Comparison of ENCODE assay signal across 20 mouse cellular contexts in genomic region chr2:4983987-4984386, GRCm38 (mm10). TPM values are rescaled to one million over a fixed set of nuclear protein-coding genes. Genes with fewer than 3 reads are reported as not detected.
DNase-seq lines count a peak whose midpoint lies in the region; ATAC-seq and TF ChIP-seq lines count a peak whose summit lies in the region.
"Had no signal": no experiment of that assay in that cellular context is flagged by ENCODE, and none has a peak within 500 bp of the region (broad histone marks: within the 10 kb centered on the region; RNA-seq: fewer than 3 reads in every experiment).

No protein-coding gene starts in this region.

- H3K4me2 ChIP-seq in limb, embryonic 13.5 days (replicated peaks) = no peak overlapping the region
- no peak overlapping the region for H3K4me2 ChIP-seq in hindbrain, embryonic 11.5 days (replicated peaks; ENCODE audit: low read depth, low read length)
- H3K4me2 ChIP-seq: forebrain, embryonic 13.5 days; hindbrain, embryonic 14.5 days had no signal

- no peak overlapping the region for H3K9ac ChIP-seq in limb, embryonic 13.5 days
- no peak overlapping the region for H3K9ac ChIP-seq in hindbrain, embryonic 11.5 days (ENCODE audit: low read depth, low read length)
- H3K9ac ChIP-seq: forebrain, embryonic 13.5 days; hindbrain, embryonic 14.5 days had no signal

- H3K36me3 ChIP-seq in embryonic facial prominence, embryonic 10.5 days (replicated peaks) = 0 out of 2 replicates have a peak, but pooled peaks cover 4% of the 10 kb centered on the region
- H3K36me3 ChIP-seq in limb, embryonic 13.5 days = no peaks in the 10 kb centered on the region
- no peaks in the 10 kb centered on the region for H3K36me3 ChIP-seq in hindbrain, embryonic 11.5 days (ENCODE audit: control insufficient read depth, insufficient read depth, low read length)
- H3K36me3 ChIP-seq: heart, embryonic 10.5 days had no signal

- TF ChIP-seq CTCF in cerebellum, adult 2 months (IDR thresholded peaks at IDR 0.05; ENCODE audit: borderline replicate concordance, insufficient read depth, low read depth, low read length) = no peak

- peaks cover 6% of the 10 kb centered on the region for H3K4me1 ChIP-seq in embryonic facial prominence, embryonic 10.5 days
- H3K4me1 ChIP-seq in limb, embryonic 13.5 days = peaks cover 16% of the 10 kb centered on the region; the same call in 1 of the 2 replicates
- no peaks in the 10 kb centered on the region; the same call in 1 of the 2 replicates for H3K4me1 ChIP-seq in cerebellum, adult 2 months (ENCODE audit: control insufficient read depth, insufficient read depth, low read length)
- no peaks in the 10 kb centered on the region for H3K4me1 ChIP-seq in hindbrain, embryonic 11.5 days (replicated peaks; ENCODE audit: control insufficient read depth, insufficient read depth, low read length)
- H3K4me1 ChIP-seq: heart, embryonic 10.5 days had no signal

- peak overlapping the region; percentile 37 for H3K27ac ChIP-seq in embryonic facial prominence, embryonic 10.5 days (replicated peaks)
- H3K27ac ChIP-seq in limb, embryonic 13.5 days = peak overlapping the region; percentile 44; the same call in 1 of the 2 replicates
- no peak overlapping the region for H3K27ac ChIP-seq in cerebellum, adult 2 months (ENCODE audit: insufficient read depth, low read length)
- no peak overlapping the region for H3K27ac ChIP-seq in hindbrain, embryonic 11.5 days (ENCODE audit: low read depth, low read length)
- H3K27ac ChIP-seq: forebrain, embryonic 13.5 days; heart, embryonic 10.5 days; hindbrain, embryonic 14.5 days had no signal

- TF ChIP-seq POLR2A in cerebellum, adult 2 months (IDR thresholded peaks at IDR 0.05; ENCODE audit: borderline replicate concordance, insufficient read depth, low read length) = no peak

- 29% methylated on average over 5 of the region's 5 CpGs for WGBS in embryonic facial prominence, embryonic 10.5 days
- WGBS in limb, embryonic 13.5 days = 12% methylated on average over 5 of the region's 5 CpGs
- 55% methylated on average over 5 of the region's 5 CpGs for WGBS in cerebellum, adult 2 months
- WGBS in hindbrain, embryonic 11.5 days = 26% methylated on average over 5 of the region's 5 CpGs

- H3K27me3 ChIP-seq in embryonic facial prominence, embryonic 10.5 days (replicated peaks; ENCODE audit: low read depth, poor library complexity, severe bottlenecking) = no peaks in the 10 kb centered on the region
- H3K27me3 ChIP-seq in limb, embryonic 13.5 days = no peaks in the 10 kb centered on the region
- H3K27me3 ChIP-seq in cerebellum, adult 2 months (ENCODE audit: control insufficient read depth, insufficient read depth, low read length) = no peaks in the 10 kb centered on the region
- no peaks in the 10 kb centered on the region for H3K27me3 ChIP-seq in hindbrain, embryonic 11.5 days (ENCODE audit: control insufficient read depth, insufficient read depth, low read length)
- H3K27me3 ChIP-seq: forebrain, embryonic 13.5 days; Patski had no signal

- DNase-seq in A20 (ENCODE audit: low read depth, low spot score) = peak; percentile 45
- peak; percentile 16 for DNase-seq in embryonic facial prominence, embryonic 10.5 days (ENCODE audit: low spot score)
- DNase-seq in forelimb bud, embryonic 11.5 days (ENCODE audit: low read depth, low spot score) = peak; percentile 66
- DNase-seq in cerebellum, adult 2 months = no peak
- DNase-seq in hindbrain, embryonic 11.5 days (ENCODE audit: low spot score) = no peak
- no peak for DNase-seq in adrenal gland, adult (ENCODE audit: inconsistent age in 2 of 2, low spot score in 1 of 2)
- DNase-seq: adrenal gland, postnatal 25 days; cerebellum, adult 18-20 months; cerebellum, postnatal 10 days; gastrocnemius, postnatal 10 days; heart, adult 18-20 months; heart, postnatal 10 days; heart, postnatal 4 days had no signal

- H3K4me3 ChIP-seq in embryonic facial prominence, embryonic 10.5 days = no peak overlapping the region
- no peak overlapping the region for H3K4me3 ChIP-seq in limb, embryonic 13.5 days
- H3K4me3 ChIP-seq in cerebellum, adult 2 months (replicated peaks; ENCODE audit: insufficient read depth, low read depth, low read length) = no peak overlapping the region
- H3K4me3 ChIP-seq in hindbrain, embryonic 11.5 days (ENCODE audit: low read depth, low read length) = no peak overlapping the region
- H3K4me3 ChIP-seq: forebrain, embryonic 13.5 days; heart, embryonic 10.5 days had no signal

- no peaks in the 10 kb centered on the region for H3K9me3 ChIP-seq in embryonic facial prominence, embryonic 10.5 days
- no peaks in the 10 kb centered on the region for H3K9me3 ChIP-seq in limb, embryonic 13.5 days
- H3K9me3 ChIP-seq in hindbrain, embryonic 11.5 days (ENCODE audit: control insufficient read depth, low read length) = no peaks in the 10 kb centered on the region
- H3K9me3 ChIP-seq: forebrain, embryonic 13.5 days; heart, embryonic 10.5 days had no signal

- ATAC-seq in limb, embryonic 13.5 days (ENCODE audit: low FRiP score, low read depth) = peak; percentile 44; the same call in 1 of the 2 replicates
- ATAC-seq in hindbrain, embryonic 11.5 days (ENCODE audit: low FRiP score) = no peak
- ATAC-seq: forebrain, embryonic 13.5 days; Patski had no signal

RNA-seq across cellular contexts. Expression of gene Ucma, which starts 8.1 kb away (rescaled TPM):
- polyA plus RNA-seq in embryonic facial prominence, embryonic 10.5 days (2016; fragmentation: Nextera tagmentation; extraction: Ambion mirVana) = 0.39 and 0.48 TPM in 2 replicates
- polyA plus RNA-seq in limb, embryonic 13.5 days (2015; fragmentation: Nextera tagmentation; extraction: Ambion mirVana) = 0.50 and 0.52 TPM in 2 replicates
- 14.4 and 18.2 TPM in 2 replicates for polyA plus RNA-seq in cerebellum, adult 2 months (2012; rRNA removed)
- polyA plus RNA-seq in hindbrain, embryonic 11.5 days (2014; fragmentation: Nextera tagmentation; extraction: Ambion mirVana) = 0.38 TPM in 1 of 2 replicates, not detected in the other
- polyA plus RNA-seq: heart, embryonic 10.5 days; heart, embryonic 14.5 days; intestine, embryonic 16.5 days; Patski had no signal

RNA-seq across cellular contexts. Expression of gene Mcm10, which starts 28.6 kb away (rescaled TPM):
- polyA plus RNA-seq in embryonic facial prominence, embryonic 10.5 days (2016; fragmentation: Nextera tagmentation; extraction: Ambion mirVana) = 76.4 and 80.4 TPM in 2 replicates
- polyA plus RNA-seq in limb, embryonic 13.5 days (2015; fragmentation: Nextera tagmentation; extraction: Ambion mirVana) = 27.7 and 29.2 TPM in 2 replicates
- 1.4 and 2.0 TPM in 2 replicates for polyA plus RNA-seq in cerebellum, adult 2 months (2012; rRNA removed)
- polyA plus RNA-seq in hindbrain, embryonic 11.5 days (2014; fragmentation: Nextera tagmentation; extraction: Ambion mirVana) = 34.4 and 44.0 TPM in 2 replicates

Comparison
In these comparisons a context has a peak if more than half of its experiments do, and no peak if none do; other contexts are left out.
1. DNase-seq: peak in A20 (single experiment), embryonic facial prominence, embryonic 10.5 days (single experiment) and forelimb bud, embryonic 11.5 days (single experiment); none in cerebellum, adult 2 months (0 of 2), hindbrain, embryonic 11.5 days (single experiment) and adrenal gland, adult (0 of 2).
2. H3K27ac ChIP-seq: peak in embryonic facial prominence, embryonic 10.5 days (single experiment) and limb, embryonic 13.5 days (single experiment); none in cerebellum, adult 2 months (single experiment) and hindbrain, embryonic 11.5 days (single experiment).
3. RNA of gene Ucma, which starts 8.1 kb away (polyA plus RNA-seq): 14.4 to 18.2 TPM in cerebellum, adult 2 months; 0.50 to 0.52 TPM in limb, embryonic 13.5 days, 0.39 to 0.48 TPM in embryonic facial prominence, embryonic 10.5 days and 0.38 TPM in hindbrain, embryonic 11.5 days; every median in the first group is over 10 times any median in the second.